Mouse (Mus musculus): ENCODE measurements around the gene Tomm20l.

- no peak for TF ChIP-seq CTCF (IDR thresholded peaks at IDR 0.05; ENCODE audit: low read depth)
- TF ChIP-seq EP300 (IDR thresholded peaks at IDR 0.05; ENCODE audit: low read depth) = peak; percentile 68
Measured at GRCm38 (mm10) chr12:71164410-71164809, 53.2 kb downstream of the Tomm20l start.

Data from liver, embryonic 14.5 days (tissue).